Mouse (Mus musculus): ENCODE results near the gene Gjb6.

Gjb6 gene

DNA sequence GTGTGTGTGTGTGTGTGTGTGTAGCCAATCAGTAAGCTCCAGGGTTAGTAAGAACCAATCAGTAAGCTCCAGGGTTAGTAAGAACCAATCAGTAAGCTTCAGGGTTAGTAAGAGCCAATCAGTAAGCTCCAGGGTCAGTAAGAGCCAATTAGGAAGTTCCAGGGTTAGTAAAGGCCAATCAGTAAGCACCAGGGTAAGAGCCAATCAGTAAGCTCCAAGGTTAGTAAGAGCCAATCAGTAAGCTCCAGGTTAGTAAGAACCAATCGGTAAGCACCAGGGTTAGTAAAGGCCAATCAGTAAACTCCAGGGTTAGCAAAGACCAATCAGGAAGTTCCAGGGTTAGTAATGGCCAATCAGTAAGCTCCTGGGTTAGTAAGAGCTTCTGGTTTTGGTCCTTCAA lies 50.5 kb downstream of the Gjb6 start:
- DNase-seq: no peak

DNA sequence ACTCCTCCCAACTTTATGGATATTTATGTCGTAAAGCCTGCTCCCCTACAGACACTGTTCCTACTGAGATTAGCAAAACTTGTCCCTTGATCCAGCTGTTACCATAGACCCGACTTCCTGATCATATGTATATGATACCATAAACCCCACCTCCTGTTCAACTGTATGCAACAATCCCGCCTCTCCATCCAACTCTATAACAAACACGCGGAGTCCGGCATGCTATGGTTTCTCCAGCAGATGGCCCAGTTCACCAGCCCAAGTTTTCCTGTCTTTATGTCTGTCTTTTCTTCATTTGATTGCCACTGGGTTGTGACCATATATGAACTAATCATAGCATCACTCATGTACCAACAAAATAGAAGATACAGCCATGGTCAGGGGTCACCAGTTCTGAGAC lies 57.9 kb downstream of the Gjb6 start:
- DNase-seq: no peak

Data from cerebellum, postnatal 14 days (tissue).